Mouse (Mus musculus) forebrain, embryonic 12.5 days (tissue): ENCODE data around the gene Jade2. TPM values are rescaled to one million over a fixed set of nuclear protein-coding genes. Genes with fewer than 3 reads are reported as not detected.

ENCODE experiments used
- ATAC-seq: fragments of 200-750 bp; cut with Nextera tagmentation; 2 replicates; pipeline ENCODE4 v1.8.0; 2017; ENCODE audit warnings: moderate TSS enrichment; ENCODE audit not compliant: low FRiP score
- H3K27ac ChIP-seq: fragments of 300-500 bp; sonication (generic); 2 replicates; pipeline ENCODE4 v1.5.1; 2016; ENCODE audit warnings: mild to moderate bottlenecking
- H3K27me3 ChIP-seq: fragments of 300-500 bp; sonication (generic); 2 replicates; pipeline ENCODE4 v1.6.1; 2016; ENCODE audit warnings: mild to moderate bottlenecking
- H3K36me3 ChIP-seq: fragments of 300-500 bp; sonication (generic); replicated peaks from 2 replicates; pipeline ENCODE4 v1.6.1; 2016; ENCODE audit warnings: mild to moderate bottlenecking
- H3K4me1 ChIP-seq: fragments of 300-500 bp; sonication (generic); 2 replicates; pipeline ENCODE4 v1.6.1; 2016
- H3K4me2 ChIP-seq: fragments of 300-500 bp; sonication (generic); 2 replicates; pipeline ENCODE4 v1.6.1; 2016; ENCODE audit warnings: mild to moderate bottlenecking, moderate library complexity
- H3K4me3 ChIP-seq: fragments of 300-500 bp; sonication (generic); replicated peaks from 2 replicates; pipeline ENCODE4 v1.5.1; 2016; ENCODE audit warnings: mild to moderate bottlenecking
- H3K9ac ChIP-seq: fragments of 300-500 bp; sonication (generic); 2 replicates; pipeline ENCODE4 v1.6.1; 2016; ENCODE audit warnings: mild to moderate bottlenecking
- H3K9me3 ChIP-seq: fragments of 300-500 bp; sonication (generic); 2 replicates; pipeline ENCODE4 v1.6.1; 2016
- WGBS: fragments of 180-500 bp; shearing (Covaris S2); methylation state at CpG from one replicate; pipeline ENCODE4 v1.1.7; 2016; 5-methylcytosine and 5-hydroxymethylcytosine counted together
- polyA plus RNA-seq: library from polyadenylated mRNA; unstranded; fragments of >200 nt; fragmentation: Nextera tagmentation; extraction: Ambion mirVana; gene quantifications from 2 replicates; pipeline ENCODE4 v1.2.1, GENCODE M21; 2016

The Jade2 gene
- polyA plus RNA-seq, 1 experiment from 2014 or later = 0.49 TPM

DNA sequence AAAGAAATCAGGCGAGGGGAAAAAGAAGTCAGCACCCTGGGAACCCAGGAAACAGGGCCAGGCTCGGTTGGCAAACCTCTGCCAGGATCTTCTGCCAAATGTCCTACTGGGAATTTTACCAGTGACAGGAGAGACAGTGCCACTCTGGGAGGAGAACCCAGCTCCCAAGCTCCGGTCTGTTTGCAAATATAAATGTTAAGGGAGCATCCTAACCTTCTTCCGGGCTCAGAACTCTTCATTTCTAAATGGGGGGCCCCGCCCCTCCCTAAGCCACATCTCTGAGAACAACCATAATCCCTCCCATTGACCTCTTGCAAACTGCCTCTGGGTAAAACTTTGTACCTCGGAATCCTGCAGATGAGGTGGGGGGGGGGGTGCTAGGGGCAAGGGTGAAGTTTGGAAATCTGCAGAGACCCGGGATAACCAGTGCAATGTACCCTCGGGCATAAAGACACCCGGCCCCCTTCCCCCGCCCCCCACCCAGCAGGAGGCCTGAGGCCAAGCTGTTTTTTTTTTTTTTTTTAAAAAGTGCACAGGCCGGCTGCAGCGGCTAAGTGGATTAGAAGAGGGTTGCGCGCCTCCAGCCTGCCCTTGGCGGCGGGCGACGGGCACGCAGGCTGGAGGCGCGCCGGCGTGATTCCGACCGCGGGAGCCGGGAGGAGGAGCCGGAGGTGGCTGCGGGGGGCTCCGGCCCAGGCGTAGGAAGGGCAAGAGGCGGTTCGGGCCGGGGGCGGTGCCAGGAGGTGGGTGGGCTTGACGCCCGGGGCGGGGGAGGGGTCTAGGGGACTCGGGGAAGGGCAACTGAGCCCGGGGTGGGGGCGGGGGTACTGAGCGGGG lies 2.3 kb downstream of the Jade2 start:
- Histone ChIP-seq H3K9ac (peak overlapping the region; percentile 69; the same call in 1 of the 2 replicates), H3K27me3 (peaks cover 40% of the 10 kb centered on the region), H3K4me2 (peak overlapping the region; percentile 99), H3K4me3 (peak overlapping the region; percentile 61), H3K4me1 (peaks cover 49% of the 10 kb centered on the region), H3K36me3 (no peaks in the 10 kb centered on the region), H3K9me3 (no peaks in the 10 kb centered on the region), H3K27ac (peak overlapping the region; percentile 56; the same call in 1 of the 2 replicates)
- 2% methylated on average over 40 of the region's 42 CpGs for WGBS
- ATAC-seq = peak; percentile 73

DNA sequence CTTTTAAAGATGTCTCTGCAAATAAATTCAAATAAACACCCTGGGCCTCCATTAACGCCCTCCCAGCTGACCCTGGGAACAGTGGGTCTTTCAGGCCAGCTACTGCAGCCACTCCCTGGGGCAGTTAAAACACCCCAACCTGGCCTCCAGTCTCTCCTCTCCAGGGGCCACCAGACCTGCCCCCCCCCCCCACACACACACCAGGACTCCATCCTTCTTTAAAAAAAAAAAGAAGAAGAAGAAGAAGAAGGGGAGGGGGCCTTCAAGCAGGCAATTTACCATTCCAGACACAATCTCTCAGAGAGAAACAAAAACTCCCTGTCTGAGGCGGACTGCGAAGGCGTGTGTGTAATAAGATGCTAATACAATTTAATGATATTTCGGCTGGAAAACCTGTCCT lies 4.9 kb downstream of the Jade2 start:
- H3K4me1 ChIP-seq = peaks cover 36% of the 10 kb centered on the region
- H3K9me3 ChIP-seq = no peaks in the 10 kb centered on the region
- H3K27ac ChIP-seq = no peak overlapping the region
- H3K9ac ChIP-seq = no peak overlapping the region
- no peaks in the 10 kb centered on the region for H3K36me3 ChIP-seq
- no peak for ATAC-seq
- H3K4me2 ChIP-seq = no peak overlapping the region
- H3K27me3 ChIP-seq = peaks cover 14% of the 10 kb centered on the region
- H3K4me3 ChIP-seq = no peak overlapping the region
- WGBS = 51% methylated on average over 5 of the region's 5 CpGs

DNA sequence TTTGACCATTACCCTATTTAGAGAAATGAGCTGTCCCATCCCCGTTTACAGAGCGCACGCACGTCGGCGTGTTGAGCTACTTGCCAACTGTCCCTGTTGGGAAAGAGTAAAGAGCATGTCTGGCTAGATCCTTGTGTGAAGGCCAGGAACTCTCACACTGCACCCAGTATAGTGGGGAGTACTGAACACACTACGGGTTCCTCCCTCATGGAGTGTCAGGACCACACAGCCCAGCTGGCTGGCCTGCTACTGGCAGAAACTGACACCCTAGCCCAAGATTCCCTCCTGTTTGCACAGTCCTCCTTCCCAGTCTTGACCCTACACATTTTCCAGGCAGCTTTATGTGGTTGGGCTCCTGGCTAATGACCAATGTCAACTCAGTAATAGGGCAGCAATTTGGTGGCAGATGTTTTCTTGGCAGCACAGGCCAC lies 5.3 kb downstream of the Jade2 start:
- Histone ChIP-seq H3K27me3 (peaks cover 13% of the 10 kb centered on the region), H3K9me3 (no peaks in the 10 kb centered on the region), H3K4me3 (no peak overlapping the region), H3K4me1 (peaks cover 32% of the 10 kb centered on the region), H3K27ac (no peak overlapping the region), H3K36me3 (no peaks in the 10 kb centered on the region), H3K9ac (no peak overlapping the region), H3K4me2 (no peak overlapping the region)
- WGBS = 86% methylated on average over 7 of the region's 7 CpGs
- no peak for ATAC-seq

DNA sequence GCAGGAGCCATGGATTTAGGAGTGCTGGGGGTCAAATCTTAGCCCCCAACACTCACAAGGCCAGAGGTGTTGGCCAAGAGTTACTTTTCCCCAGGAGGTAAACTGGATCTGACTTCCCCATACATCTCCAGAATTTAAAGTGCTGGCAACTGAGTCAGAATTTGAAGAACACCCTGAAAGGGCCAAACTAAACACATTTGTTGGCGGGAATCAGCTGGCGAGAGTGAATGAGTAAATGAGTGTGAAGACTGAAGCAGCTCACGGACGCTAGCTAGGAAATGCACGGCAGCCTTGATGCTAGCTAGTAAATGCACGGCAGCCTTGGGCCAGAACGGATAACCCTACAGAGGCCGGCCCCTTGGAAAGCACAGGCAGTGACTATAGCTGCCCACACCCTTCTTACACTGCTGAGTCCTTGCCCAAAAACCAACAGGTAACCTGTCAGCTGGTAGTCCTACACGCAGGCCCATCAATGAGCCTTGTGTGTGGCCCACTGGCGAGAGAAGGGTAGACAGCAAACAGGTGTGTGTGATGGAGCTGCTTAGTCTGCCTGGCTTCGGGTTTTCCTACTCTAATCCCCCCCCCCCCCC lies 6.6 kb downstream of the Jade2 start:
- Histone ChIP-seq H3K9ac (no peak overlapping the region), H3K27ac (no peak overlapping the region), H3K4me3 (no peak overlapping the region), H3K4me1 (peaks cover 22% of the 10 kb centered on the region), H3K27me3 (peaks cover 2% of the 10 kb centered on the region), H3K9me3 (no peaks in the 10 kb centered on the region), H3K4me2 (no peak overlapping the region), H3K36me3 (no peaks in the 10 kb centered on the region)
- ATAC-seq = no peak
- 89% methylated on average over 11 of the region's 11 CpGs for WGBS

DNA sequence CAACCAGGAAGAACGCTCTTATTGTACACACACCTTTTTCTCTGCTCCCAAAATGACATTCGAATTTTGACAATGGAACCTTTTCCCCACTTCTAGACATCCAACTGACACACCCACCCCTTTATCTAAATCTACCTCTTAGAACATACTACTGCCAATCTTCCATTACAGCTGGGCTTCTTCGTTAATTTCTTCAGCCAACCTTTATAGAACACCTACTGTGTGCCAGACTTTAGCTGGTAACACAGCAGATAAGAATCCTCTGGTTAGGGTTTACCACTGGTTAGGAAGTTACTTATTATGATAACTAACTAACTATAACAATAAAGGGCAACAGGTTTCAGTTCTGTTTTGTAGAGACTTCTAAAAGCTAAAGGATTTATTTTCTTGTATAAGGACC lies 9.1 kb downstream of the Jade2 start:
- no peak for ATAC-seq
- no peak overlapping the region for H3K9ac ChIP-seq
- peaks cover 11% of the 10 kb centered on the region; the same call in 1 of the 2 replicates for H3K4me1 ChIP-seq
- 81% methylated on average over 3 of the region's 3 CpGs for WGBS
- H3K4me2 ChIP-seq = no peak overlapping the region
- H3K36me3 ChIP-seq = no peaks in the 10 kb centered on the region
- H3K27me3 ChIP-seq = no peaks in the 10 kb centered on the region
- H3K9me3 ChIP-seq = no peaks in the 10 kb centered on the region
- H3K27ac ChIP-seq = no peak overlapping the region
- H3K4me3 ChIP-seq = no peak overlapping the region

DNA sequence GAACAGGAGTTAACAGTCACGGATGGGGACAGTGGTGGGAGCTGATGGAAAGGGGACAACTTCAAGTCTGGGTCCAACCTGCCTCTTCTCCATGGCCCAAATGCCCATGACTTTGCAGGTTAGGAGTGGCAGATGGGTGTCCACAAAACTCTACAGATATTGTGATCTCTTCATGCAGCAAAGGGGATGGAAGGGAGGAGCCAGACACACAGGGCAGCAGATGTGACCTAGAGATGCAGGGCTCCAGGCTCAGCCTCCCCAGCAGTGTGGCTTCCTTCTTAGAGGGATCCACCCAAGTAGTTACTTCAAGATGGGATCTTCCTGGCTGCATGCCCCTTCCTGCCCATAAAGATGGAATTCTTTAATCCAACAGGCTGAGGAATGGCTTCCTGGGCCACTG lies 9.6 kb downstream of the Jade2 start:
- no peaks in the 10 kb centered on the region for H3K9me3 ChIP-seq
- H3K27ac ChIP-seq = no peak overlapping the region
- ATAC-seq = no peak
- H3K4me1 ChIP-seq = peaks cover 6% of the 10 kb centered on the region; the same call in 1 of the 2 replicates
- H3K4me2 ChIP-seq = no peak overlapping the region
- no peak overlapping the region for H3K9ac ChIP-seq
- H3K36me3 ChIP-seq = no peaks in the 10 kb centered on the region
- H3K27me3 ChIP-seq = no peaks in the 10 kb centered on the region
- H3K4me3 ChIP-seq = no peak overlapping the region
- 81% methylated on average over 1 of the region's 1 CpGs for WGBS

DNA sequence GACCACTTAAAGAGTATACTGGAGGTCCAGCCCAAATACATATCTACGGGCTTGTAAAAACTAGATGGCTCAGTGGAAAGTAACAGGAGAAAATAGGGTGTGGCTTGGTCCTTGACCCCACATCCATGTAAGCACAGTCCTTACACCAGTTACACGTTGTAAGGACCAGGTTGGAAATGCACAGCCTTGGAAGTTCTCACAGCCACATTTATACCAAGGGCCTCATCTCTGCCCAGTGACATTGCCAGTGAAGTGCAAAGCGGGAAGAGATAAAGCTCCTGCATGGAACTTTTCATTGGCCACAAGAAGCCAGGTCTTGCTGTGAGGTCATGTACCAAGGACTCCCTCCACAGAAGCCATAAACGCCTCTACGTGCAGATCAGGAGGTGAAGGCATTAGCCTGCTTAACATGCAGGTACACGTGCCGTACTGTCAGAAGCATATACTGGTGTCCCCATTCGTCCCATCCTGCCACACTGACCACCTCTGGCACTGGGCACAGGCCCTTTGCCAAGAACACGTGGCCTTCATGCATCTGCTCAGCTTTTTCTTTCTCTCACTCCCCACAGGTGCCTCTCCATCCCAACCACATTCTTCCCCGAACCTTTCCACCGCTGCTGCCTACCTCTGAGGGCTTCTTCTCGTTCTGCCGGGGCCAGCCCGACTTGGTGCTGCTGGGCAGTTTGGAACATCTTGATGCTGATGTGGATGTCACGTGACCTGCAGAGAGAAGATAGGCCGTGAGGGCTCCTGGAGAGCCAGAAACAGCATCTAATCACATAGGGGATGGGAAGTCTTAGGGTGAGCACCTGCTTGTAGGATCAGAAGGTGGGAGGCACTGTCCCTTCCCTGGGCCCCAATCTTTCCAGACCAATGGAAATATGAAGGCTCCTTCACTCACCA lies 11.2 kb downstream of the Jade2 start:
- no peak overlapping the region for H3K4me2 ChIP-seq
- H3K9ac ChIP-seq = no peak overlapping the region
- H3K4me3 ChIP-seq = no peak overlapping the region
- WGBS = 88% methylated on average over 16 of the region's 16 CpGs
- ATAC-seq = no peak
- no peaks in the 10 kb centered on the region for H3K4me1 ChIP-seq
- H3K9me3 ChIP-seq = no peaks in the 10 kb centered on the region
- H3K27me3 ChIP-seq = no peaks in the 10 kb centered on the region
- H3K27ac ChIP-seq = no peak overlapping the region
- H3K36me3 ChIP-seq = no peaks in the 10 kb centered on the region

DNA sequence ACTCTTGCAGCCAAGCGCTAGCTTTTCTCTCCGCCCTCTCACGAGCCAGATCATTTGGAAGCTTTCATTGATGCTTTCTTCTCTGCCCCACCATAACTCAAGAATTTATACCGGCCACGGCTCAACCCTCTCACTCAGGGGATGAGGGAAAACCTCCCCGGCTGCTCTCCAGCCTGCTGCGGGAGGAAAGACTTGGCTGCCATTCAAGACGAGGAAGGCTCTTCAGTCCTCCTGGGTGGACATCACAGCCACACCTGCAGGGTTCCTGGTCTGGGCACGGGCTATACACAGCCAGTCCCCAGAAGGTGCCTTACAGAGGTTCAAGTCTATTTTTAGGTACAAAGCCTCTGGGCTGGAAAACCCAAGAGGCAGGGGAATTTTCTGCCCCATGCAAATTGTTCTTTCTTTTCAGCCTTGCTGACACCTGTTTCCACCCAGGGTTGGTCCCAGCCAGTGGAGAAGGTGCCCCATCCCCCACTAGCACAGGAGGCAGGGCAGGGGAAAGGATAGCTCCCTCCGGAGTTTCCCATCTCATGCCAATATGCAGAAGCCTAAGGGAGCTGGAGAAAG lies 12.8 kb downstream of the Jade2 start:
- no peak for ATAC-seq
- 75% methylated on average over 10 of the region's 10 CpGs for WGBS

DNA sequence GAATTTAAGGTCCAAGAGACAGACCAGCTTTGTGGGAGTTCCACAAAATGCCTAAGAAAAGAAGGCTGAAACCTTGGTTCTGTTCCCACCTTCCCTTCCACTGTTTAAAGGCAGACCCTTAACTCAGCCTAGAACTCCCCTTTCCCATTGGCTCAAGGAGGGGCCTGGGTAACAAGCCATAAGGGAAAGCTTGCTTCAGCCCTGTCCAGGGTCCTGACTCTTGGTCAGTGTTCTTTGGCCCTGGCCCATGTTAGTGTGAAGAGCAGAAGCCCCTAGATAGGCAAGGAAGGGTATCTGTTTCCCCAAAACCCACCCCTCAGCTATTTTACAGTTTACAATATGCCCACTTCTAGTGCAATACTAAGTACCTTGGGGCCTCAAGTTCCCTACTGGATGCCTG lies 13.6 kb downstream of the Jade2 start:
- no peak for ATAC-seq
- H3K27ac ChIP-seq = no peak overlapping the region
- no peak overlapping the region for H3K4me2 ChIP-seq
- H3K27me3 ChIP-seq = no peaks in the 10 kb centered on the region
- no peaks in the 10 kb centered on the region for H3K4me1 ChIP-seq
- no peak overlapping the region for H3K9ac ChIP-seq
- H3K9me3 ChIP-seq = no peaks in the 10 kb centered on the region
- H3K36me3 ChIP-seq = no peaks in the 10 kb centered on the region
- H3K4me3 ChIP-seq = no peak overlapping the region

More for the DNA sequence above, 12.8 kb downstream of the Jade2 start:
- H3K9me3 ChIP-seq = no peaks in the 10 kb centered on the region
- H3K36me3 ChIP-seq = no peaks in the 10 kb centered on the region
- no peak overlapping the region for H3K27ac ChIP-seq
- H3K27me3 ChIP-seq = no peaks in the 10 kb centered on the region
- H3K4me3 ChIP-seq = no peak overlapping the region
- H3K4me1 ChIP-seq = no peaks in the 10 kb centered on the region
- H3K4me2 ChIP-seq = no peak overlapping the region
- no peak overlapping the region for H3K9ac ChIP-seq

DNA sequence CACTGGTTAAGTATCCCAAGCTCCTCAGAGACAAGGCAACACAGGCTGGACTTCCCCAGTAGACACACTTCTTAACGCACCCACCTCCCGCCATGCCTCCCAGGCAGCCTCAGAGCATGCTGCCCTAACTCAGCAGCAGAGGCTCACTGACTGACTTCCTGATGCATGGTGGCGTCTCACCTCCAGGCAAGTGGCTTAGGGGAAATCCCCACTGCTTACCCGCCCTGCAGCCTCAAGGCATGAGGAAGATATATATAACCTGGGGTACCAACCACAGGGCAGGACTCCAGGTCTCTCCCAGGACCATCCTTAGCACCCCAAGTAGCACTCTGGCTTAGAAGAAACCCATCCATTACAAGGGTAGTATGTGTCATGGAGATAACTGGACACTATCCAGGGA lies 14.3 kb downstream of the Jade2 start:
- no peak overlapping the region for H3K4me3 ChIP-seq
- no peak overlapping the region for H3K9ac ChIP-seq
- H3K36me3 ChIP-seq = no peaks in the 10 kb centered on the region
- no peak overlapping the region for H3K4me2 ChIP-seq
- no peak overlapping the region for H3K27ac ChIP-seq
- no peaks in the 10 kb centered on the region for H3K27me3 ChIP-seq
- no peaks in the 10 kb centered on the region for H3K9me3 ChIP-seq
- H3K4me1 ChIP-seq = no peaks in the 10 kb centered on the region
- no peak for ATAC-seq
- WGBS = 83% methylated on average over 4 of the region's 4 CpGs

DNA sequence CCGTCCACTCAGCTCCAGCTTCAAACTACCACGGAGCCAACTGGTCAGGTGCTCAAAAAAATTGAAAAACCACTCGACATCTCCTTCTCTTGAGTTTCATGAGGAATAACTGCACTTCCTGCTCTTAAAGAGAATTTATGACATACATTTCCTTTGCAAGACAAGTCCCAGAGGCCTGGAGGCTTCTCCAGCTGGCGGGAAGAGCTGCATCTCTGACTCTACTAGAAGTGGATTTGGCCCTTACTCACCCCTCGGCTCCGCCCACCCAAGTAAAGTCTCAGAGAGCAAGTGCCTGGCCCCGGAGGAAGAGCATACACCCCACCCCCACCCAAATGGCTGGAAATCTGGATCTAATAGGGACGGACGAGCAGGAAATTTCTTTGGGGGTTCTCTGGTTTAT lies 16.3 kb downstream of the Jade2 start:
- Histone ChIP-seq H3K4me3 (no peak overlapping the region), H3K27me3 (no peaks in the 10 kb centered on the region), H3K9me3 (no peaks in the 10 kb centered on the region), H3K4me1 (0 out of 2 replicates have a peak, but pooled peaks cover 5% of the 10 kb centered on the region), H3K9ac (no peak overlapping the region), H3K27ac (no peak overlapping the region), H3K4me2 (no peak overlapping the region), H3K36me3 (no peaks in the 10 kb centered on the region)
- ATAC-seq = no peak
- WGBS = 80% methylated on average over 9 of the region's 9 CpGs

DNA sequence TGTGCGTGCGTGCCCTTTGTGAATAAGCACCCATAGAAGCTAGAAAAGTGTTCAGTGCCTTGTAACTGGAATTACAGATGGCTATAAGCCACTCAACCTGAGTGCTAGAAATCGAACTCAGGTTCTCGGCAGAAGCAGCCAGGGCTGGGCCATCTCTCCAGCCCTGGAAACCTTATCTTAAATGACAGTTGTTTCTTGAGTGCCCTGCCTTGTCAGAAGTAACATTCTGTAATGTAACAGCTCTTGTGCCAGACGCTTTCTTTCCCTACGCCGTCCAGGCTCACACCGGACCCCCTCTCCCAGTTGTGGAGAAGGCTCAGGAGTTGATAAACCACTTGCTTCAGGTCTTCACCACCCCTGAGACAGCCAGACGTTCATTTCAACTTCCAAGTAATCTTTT lies 16.8 kb downstream of the Jade2 start:
- no peaks in the 10 kb centered on the region for H3K36me3 ChIP-seq
- WGBS = 87% methylated on average over 9 of the region's 9 CpGs
- no peaks in the 10 kb centered on the region for H3K27me3 ChIP-seq
- ATAC-seq = no peak
- H3K9me3 ChIP-seq = no peaks in the 10 kb centered on the region
- no peak overlapping the region for H3K4me3 ChIP-seq
- no peak overlapping the region for H3K9ac ChIP-seq
- no peak overlapping the region for H3K4me2 ChIP-seq
- H3K27ac ChIP-seq = no peak overlapping the region
- H3K4me1 ChIP-seq = 0 out of 2 replicates have a peak, but pooled peaks cover 5% of the 10 kb centered on the region
